Mouse (Mus musculus): ENCODE data around the gene Cacna2d1. TPM values are rescaled to one million over a fixed set of nuclear protein-coding genes. Genes with fewer than 3 reads are reported as not detected.
A peak's percentile ranks its signal among the peaks of the same experiment; 100 is the strongest.

The Cacna2d1 gene
- total RNA-seq, 1 experiment from 2014 or later, result 143 TPM

DNA sequence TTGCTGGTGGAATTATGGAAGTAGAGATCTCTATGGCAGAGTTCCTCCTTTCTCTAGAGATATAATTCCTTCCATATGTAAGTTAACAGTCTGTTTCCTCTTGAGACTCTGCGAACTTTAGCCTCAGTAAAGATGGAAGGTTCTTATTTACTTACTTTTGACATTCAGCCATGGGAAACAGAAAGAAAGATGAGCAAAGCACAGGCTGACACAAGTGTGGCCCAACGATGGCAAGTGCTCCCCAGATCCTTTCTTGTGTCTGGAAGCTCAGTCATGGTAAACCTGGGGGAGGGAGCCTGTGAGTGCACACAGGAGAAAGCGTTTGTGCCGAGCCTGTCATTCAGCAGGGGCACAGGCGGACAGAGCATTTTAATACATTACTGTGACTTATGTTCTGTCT, 48.9 kb downstream of the Cacna2d1 start:
- DNase-seq, result no peak

DNA sequence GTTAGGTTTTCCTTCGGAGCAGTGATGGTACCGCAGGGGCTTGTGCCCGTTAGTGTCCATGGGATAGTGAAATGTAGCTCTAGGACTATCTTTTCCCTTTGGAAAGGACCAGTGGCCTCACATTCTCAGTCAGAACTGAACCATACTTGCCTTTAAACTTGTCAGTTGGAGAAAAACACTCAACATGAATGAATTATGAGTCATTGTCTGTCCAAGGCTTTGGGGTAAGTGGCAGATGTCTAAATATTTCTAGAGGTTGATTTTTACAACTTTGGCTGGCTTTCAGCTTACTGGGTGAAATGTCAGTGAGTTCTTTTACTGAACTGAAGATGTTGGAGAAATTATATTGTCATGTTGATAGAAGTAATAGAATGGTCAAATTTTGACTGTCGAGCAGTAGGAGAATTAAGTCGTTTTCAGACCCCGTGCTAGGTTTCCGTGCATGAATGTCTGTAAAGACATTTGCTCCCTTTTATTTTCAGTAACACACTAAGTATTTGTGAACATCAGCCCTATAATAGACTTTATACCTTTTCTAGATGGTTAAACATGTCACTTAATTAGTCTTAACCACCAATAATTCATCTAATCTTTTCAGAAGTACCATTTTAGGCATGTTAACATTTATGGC, 50.9 kb downstream of the Cacna2d1 start:
- no peak for DNase-seq

DNA sequence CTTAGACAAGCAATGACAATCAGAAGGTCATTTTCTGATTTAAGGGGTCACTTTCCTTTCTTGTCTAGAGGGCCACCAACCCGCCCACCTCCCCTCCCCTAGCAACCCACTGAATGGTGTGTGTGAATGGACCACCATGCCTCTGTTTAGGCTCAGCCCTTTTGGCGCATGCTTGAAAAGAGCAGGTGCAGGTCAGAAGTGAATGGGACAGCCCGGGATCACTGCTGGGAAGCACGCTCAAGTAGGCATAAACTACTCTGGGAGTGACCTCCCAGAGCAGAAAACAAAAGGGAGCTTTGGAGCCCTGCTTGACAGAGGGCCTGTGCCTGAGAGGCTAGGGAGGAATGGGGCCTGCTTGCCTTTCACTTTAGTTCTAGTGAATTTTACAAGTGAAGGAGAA, 51.4 kb downstream of the Cacna2d1 start:
- DNase-seq, result no peak

DNA sequence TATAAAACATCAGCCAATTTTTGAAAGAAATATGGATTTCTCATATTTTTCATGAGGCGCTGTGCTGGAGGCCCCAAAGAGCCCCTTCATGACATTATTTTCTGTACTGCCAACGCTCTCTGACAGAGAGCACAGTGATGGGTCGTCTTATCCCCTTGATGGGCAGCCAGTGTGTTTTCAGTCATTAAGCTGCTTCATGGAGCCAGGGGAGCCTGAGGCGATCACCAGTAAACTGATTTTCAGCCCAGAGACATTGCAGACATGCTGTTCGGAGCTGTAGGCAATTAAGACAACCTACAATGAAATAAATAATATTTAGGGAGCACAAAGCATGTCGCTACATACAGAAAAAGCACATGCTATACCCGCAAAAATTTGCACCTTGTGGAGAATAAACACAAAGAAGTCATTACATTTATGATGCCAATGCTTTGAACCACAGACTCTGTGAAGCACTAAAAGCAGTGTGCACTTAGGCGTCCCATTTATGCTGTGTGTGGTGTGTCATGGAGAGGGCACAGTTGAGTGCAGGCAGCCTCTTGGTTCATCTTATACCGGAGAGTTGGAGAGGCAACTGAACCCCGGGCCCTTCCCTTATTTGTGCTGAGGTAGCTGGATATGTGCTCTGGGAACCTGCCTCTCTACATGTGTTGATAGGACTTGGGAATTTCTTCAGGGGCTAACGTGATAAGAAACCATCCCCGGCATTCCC, 57.1 kb downstream of the Cacna2d1 start:
- no peak for DNase-seq

DNA sequence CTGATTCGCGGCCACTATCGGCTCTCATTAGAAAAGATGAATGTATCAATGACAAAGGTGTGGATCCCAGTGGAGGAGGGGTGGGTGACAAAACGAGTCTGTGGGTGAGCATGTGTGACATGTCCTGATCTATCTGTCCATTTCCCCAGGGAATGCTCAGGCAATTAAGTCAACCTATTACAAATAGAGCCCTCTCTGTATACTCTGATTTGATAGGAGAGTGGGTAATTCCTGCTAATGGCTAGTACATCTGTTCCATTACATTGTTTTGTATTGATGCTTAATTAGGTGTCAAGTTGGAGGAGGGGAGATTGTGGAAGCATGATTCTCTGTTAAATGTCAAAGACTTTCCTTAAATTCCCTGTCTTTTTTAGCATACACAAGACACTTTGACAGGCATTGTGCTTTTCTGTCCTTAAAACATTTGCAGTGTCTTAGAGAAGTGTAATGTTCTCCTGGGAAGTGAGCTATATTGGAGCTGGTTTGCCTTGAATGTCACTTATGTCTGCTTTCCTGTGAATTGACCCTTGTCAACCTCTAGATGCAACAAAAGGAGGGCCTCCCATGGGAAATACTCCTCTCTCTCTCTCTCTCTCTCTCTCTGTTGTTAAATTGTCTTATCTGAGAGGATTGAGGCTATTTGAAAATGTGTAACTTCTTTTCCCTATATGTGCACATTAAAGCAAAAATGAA, 58.9 kb downstream of the Cacna2d1 start:
- no peak for DNase-seq

DNA sequence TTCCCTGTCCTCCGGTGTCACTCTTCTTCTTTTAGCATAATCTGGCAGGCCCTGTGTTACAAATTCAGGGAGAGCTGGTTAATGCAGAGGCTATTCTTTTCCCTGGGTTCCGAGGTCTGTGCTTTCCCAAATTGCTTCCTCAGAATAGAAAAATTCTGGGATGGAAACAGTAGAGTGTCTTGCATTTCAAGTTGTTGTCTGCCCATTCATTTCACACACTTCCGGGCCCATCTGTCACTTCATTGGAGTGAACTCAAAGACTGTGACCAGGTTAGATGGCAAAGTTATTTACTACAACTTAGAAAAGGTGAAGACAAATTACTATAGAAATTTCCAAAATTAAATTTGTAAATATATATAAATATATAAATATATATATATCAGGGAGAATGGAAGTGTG, 62.7 kb downstream of the Cacna2d1 start:
- no peak for DNase-seq

DNA sequence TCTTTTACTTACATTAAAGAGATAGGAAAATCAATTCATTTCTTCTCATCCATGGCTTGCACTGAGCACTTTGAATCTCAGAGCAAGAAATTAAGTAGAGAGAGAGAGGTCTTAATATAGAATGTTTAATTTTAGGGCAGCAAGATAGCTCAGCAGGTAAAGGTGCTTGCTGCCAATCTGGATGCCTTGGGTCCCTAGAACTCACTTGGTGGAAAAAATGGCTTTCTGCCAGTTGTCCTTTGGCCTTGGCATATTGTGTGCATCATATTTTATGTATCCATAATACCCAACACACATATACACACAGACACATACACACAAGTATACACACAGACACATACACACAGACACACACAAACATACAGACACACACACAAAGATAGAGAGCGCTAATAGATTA, 63.3 kb downstream of the Cacna2d1 start:
- DNase-seq, result no peak

GRCm38 (mm10) chr5:16000917-16001316, 66.4 kb downstream of the Cacna2d1 start:
- DNase-seq, result no peak

GRCm38 (mm10) chr5:16002431-16003063, 68.1 kb downstream of the Cacna2d1 start:
- no peak for DNase-seq

GRCm38 (mm10) chr5:16004305-16004704, 69.8 kb downstream of the Cacna2d1 start:
- no peak for DNase-seq

DNA sequence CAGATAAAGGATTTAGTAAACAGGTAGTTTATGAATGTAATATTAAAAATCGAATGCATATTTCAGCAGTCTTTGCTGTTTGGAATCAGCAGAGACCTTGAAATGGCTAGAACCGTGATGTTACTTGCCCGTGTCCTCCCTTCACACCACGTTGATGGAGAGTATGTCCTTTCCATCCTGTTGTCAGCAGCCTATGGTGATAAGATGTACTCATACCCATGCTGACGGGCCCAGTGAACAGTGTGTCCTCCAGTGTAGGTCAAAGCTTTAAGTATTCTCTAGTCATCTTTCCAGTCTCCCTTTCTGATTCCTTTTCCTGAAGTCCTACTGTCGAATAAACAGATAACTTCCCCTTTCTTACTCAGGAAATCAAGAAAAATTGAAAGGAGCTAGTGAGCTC, 72.5 kb downstream of the Cacna2d1 start:
- no peak for DNase-seq

DNA sequence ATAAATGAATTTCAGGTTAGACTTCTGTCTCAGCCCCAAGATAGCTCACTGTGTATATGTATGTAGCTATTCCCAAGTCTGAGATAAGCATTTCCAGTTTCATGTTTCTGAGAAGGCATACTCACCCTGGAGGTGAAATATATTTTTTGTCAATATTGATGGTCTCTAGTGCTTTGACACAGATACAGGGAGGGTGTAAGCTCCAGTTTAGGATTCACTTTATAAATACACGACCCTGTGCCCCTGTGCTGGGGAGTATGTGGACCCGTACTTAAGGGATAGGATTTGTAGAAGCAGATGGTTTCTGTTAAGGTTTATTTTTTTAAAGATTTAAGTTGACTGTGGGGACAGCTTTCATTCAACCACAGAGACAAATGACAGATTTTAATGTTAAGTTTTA, 79.2 kb downstream of the Cacna2d1 start:
- DNase-seq, result no peak

DNA sequence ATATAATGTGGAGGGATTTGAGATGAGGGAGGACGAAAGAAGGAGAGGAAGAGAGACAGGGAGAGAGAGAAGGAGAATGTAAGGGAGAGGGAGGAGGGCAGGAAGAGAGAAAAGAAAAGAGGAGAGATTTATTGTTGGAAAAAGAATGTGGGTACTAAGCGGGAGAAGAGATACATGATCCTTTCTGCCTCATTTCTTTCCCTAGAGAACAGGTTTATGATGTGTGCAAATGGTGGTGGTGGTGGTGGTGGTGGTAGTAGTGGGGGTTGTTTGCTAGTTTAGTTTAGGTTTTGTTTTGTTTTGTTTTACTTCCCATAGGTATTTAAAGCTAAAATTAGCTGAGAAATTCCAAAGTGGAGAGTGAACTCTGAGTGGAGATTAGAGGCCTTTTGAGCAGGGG, 79.9 kb downstream of the Cacna2d1 start:
- no peak for DNase-seq

DNA sequence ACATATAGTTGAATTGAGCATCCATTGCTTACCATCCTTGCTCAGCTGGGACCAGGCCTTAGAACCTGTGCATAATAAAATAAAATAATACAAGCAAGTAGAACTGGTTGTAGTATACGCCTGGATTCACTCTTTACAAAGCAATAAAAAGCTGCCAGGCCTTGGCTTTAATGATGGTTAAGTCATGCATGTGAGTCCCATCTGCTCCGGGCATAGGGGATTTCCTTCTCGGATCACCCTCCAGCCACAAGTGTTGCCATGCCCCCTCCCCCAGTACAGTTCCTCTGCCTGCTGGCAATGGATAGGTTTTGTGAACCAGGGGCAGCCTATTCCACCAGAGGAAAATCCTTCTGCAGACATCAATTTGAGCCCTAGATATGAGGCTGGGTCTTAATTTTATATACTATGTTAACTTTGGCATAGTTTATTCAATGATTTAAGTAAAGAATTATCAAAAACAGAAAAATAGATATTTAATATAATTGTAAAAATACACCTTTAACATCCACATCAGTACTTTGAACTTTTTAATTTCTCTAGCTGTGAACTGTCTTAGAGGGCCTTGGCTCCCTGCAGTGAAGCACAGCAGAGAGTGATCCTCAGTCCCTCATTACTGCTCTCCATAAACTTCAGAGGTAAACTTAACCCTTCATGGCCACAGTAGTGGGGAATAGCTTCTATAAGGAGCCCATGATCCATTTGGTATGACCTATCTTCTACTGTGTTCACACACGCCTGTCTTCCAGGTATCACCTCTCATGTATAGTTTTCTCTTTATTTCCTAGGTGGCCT, 90.3 kb downstream of the Cacna2d1 start:
- no peak for DNase-seq

- DNase-seq, result no peak
Measured at GRCm38 (mm10) chr5:16028881-16029280, 94.4 kb downstream of the Cacna2d1 start.

GRCm38 (mm10) chr5:16029481-16029880, 95.0 kb downstream of the Cacna2d1 start:
- no peak for DNase-seq

- DNase-seq, result no peak
Measured at GRCm38 (mm10) chr5:16033569-16033968, 99.1 kb downstream of the Cacna2d1 start.

- DNase-seq, result no peak
Measured at GRCm38 (mm10) chr5:16035259-16035658, 100.8 kb downstream of the Cacna2d1 start.

DNA sequence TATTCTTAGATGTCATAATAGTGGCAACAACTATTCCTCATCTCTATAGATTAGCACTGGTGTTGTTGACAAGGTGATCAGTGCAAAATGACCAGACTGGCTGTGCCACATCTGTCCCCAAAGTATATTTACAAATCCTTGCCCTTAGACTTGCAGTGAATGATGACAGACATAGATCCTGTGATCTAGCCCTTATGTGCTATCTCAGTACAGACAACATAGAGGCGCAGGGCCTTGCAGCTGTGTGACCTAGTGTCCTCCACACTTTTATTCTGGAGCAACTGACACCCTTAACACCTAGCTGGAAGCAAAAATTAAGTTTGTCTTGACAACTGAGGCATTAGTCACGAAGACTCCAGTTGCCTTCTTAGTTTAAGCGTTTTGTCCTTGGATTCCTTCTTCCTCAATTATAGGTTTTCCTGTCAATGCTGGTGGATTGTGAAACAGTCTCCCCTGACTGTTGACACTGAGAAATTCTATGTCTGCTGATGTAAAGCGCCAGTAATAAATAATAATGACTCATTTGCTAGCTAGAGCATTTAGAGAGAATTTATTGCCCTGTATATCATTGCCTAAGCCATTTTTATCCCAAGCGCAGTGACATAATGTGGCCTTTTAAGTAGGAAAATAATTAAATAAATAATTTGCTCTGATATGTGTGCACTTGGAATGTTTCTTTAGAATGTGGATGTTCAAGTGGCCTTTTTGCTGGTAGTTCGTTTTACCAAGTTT, 110.8 kb downstream of the Cacna2d1 start:
- DNase-seq, result no peak

DNA sequence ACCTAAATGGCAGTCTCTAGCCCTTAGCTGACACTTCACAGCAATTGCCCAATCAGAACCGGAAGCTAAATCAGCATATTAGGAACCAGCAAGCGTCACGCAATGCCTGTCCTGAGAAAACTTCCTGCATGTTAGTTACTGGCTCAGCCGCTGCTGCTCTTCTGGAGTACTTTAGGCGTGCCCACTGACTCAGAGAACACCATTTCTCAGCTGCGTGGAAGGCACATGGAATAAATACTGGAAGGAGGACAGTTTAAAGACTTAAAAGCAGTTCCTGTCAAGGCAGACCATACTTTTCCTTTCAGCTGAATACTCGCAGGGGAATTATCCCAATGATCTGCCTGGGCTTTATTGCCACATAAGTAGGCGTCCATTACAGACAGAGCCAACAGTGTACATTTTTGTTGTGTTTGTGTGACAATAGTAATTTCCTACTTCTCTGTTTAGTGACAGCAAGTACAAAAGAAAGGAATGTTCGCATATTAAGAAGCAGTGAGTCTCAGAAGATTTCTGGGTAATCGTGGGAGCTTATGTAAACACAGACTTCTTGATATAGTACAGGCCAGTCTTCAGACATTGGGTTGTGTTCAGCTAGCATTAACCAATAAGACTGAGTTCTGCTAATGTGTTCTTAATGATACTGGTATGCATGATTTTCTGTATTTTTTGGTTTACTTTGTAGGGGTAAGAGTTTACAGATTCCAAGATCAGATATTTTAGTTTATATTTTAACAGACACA, 113.1 kb downstream of the Cacna2d1 start:
- peak; percentile 3 for DNase-seq

- DNase-seq, result no peak
Measured at GRCm38 (mm10) chr5:16056795-16057194, 122.3 kb downstream of the Cacna2d1 start.
